Mouse (Mus musculus): ENCODE data around the gene 2010111I01Rik.

Gene 2010111I01Rik

GRCm38 (mm10) chr13:63112598-63113372, 148.1 kb downstream of the 2010111I01Rik start:
- no peak for DNase-seq (ENCODE audit: low spot score)

- DNase-seq (ENCODE audit: low spot score) = peak; percentile 50
Observed at GRCm38 (mm10) chr13:63113881-63114301, 149.2 kb downstream of the 2010111I01Rik start.

DNA sequence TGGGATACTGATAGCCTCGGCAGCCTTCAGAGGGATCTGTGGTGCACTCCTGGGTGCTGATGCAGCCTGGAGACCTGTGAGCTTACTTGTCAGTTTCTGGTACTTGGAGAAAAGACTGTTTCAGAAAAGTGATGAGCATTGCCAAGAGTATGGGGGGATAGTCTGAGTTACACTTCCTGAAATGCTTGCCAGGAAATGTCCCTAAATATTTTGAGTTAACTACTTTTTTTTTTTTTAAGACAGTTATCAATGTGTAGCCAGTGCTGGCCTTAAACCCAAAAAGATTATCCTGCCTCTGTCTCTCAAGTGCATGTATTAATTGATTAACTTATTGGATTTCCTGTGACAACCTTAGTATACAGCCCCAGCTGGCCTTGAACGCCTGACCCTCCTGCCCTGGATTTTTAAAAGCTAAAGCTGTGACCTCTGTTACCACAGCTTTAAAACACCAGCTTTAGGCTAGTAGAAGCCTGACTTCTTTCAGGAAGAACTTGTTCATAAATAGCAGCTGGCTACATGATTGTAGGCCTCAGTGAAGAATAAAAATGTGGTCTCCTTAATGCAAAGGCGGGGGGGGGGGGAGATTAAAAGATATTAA, 150.6 kb downstream of the 2010111I01Rik start:
- DNase-seq (ENCODE audit: low spot score) = no peak

- DNase-seq (ENCODE audit: low spot score) = peak; percentile 37
Observed at GRCm38 (mm10) chr13:63117495-63118184, 152.9 kb downstream of the 2010111I01Rik start.

GRCm38 (mm10) chr13:63118682-63119081, 154.0 kb downstream of the 2010111I01Rik start:
- no peak for DNase-seq (ENCODE audit: low spot score)

DNA sequence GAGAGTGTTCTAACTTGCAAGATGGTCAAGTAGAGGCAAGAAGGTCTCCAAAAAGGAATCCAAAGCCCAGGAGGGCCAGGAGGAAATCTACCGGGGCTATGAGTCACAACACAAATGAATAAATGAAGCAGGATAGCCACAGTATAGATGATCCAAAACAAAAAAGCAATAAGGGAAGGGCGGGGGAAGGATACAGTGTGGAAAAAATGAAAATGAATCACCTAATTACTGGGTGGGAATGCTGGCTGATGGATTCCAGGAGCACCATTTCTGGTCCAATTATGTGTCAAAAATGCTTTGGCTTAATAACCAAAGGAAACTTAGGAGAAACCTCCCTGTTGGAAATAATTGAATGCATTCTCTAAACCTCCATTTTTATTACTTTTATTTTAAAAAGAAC, 155.6 kb downstream of the 2010111I01Rik start:
- DNase-seq (ENCODE audit: low spot score) = no peak

- no peak for DNase-seq (ENCODE audit: low spot score)
Observed at GRCm38 (mm10) chr13:63121747-63122146, 157.1 kb downstream of the 2010111I01Rik start.

DNA sequence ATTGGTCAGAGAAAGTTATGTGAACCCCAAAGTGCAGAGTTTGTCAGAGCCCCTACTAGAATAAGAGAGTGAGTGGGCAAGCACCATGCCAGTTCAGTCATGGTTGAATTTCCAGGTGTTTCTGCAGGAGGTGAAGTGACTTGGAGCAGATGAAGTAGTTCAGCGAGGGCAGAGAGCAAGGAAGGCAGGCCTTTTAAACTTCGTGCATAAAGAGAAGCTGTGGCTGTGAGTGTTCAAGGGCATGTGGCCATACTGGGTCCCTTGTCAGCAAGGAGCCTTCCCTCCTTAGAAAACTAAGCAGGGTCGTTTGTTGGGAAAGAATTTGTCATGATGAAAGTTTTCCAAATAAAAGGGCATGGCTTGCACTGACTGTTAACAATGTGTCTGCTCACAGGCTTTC, 161.5 kb downstream of the 2010111I01Rik start:
- no peak for DNase-seq (ENCODE audit: low spot score)

DNA sequence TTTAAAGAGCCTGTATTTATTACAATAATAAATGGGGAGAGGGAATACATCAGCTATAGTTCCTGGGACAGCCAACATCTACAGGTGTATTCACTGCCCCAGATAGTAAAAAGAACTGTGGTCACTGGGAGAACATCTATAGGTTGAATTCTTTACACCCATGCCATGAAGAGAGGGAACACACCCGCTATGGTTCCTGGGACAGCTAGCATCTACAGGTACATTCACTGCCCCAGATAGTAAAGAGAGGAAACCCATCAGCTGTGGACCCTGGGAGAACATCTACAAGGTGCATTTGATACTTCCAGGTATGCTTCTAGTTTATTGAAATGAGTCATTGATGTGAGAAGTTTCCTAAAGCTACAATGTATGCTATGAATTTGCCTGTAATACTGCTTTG, 162.8 kb downstream of the 2010111I01Rik start:
- no peak for DNase-seq (ENCODE audit: low spot score)

DNA sequence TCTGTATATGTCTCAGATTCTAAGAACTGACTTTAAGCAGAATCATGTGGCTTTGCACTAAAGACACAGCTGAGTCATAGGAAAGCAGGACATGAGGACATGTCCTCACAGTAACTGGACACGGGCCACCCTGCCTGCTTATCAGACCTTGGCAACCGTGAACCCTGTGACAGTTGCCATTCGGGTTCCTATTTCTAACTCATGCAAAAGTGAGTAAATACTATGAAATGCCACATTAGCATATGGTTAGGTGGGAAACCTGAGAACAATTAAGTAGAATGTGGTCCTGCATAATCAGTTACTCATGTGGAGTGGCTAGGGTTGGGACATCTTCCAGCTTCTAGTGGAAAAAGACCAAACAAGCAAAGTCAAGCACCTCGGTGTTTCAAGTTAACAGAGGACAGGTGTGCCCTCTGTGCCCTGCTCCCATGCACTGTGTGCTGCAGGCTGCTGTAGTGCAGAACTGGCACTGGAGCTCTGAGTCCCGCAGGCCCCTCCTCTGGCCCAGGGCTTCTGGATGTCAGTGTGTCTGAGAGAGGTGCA, 170.3 kb downstream of the 2010111I01Rik start:
- peak; percentile 56 for DNase-seq (ENCODE audit: low spot score)

DNA sequence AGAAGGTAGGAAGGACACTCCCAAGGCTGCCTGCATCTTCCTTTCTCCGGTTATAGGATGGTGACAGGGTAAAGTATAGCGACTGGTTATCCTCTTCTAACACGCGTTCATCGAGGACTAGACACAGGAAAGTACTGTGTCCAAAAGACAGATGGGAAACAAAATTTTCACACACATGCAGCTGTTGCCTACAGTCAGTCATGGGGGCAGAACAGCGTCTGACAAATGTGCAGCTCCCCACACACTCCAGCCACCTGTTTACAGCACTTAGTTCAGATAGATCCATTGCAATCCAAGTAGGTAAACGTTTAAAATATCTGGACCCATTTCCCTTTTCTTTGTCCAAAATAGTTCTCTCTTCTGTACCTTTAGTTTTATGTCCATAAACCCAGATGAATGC, 171.3 kb downstream of the 2010111I01Rik start:
- no peak for DNase-seq (ENCODE audit: low spot score)

DNA sequence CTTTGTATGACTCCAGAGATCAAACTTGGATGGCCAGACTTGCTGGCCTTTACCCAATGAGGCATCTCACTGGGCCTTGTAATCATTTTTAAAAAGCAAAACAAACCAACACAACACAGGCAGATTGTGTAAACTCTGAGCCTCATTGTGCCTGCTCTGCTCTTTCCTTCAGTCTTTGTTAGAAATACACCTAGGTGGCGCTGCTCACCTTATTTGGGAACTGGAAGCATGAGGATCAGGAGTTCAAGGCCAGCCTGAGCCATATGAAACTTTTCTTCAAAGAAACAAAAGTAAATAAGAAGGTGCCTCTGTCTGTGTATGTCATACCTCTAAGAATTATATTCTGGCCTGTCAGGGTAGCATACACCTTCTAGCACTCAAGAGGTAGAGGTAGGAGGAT, 172.1 kb downstream of the 2010111I01Rik start:
- no peak for DNase-seq (ENCODE audit: low spot score)

- DNase-seq (ENCODE audit: low spot score) = no peak
Observed at GRCm38 (mm10) chr13:63138376-63139048, 173.8 kb downstream of the 2010111I01Rik start.

DNA sequence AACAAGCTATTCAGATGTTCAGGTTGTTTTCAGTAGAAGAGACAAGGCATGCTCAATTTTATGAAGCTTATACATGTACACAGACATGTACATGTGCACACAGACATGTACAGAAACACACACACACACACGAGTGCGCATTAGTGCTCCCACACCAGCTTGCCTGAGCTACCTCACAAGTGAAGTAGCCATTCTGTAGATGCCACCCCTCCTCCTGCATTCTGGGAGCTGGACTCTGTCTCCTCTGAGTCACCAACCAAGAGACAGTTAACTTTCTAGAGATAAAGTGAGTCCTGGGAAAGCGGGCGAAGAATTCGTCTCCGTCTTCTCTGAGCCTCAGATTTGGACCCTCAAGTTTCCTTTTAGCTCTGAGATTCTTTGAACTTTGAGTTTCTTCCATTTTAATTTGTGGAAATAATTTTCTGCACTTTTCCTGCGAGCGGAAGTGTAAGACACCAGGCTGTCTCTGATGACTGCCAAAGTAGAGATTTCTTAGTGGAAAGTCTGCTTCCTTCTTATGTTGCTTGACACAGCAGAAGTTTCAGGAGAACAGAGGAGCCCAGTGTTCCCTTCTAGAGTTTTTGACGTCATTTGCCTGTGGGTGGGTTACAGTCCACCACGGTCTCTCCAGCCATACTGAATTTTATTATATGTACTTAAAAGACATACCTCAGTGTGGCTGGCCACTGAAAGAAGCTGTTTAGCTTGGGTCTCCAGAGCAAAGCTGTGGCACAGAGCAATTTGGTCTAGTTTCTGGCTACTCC, 175.0 kb downstream of the 2010111I01Rik start:
- no peak for DNase-seq (ENCODE audit: low spot score)

- DNase-seq (ENCODE audit: low spot score) = peak; percentile 40
Observed at GRCm38 (mm10) chr13:63140784-63141183, 176.1 kb downstream of the 2010111I01Rik start.

DNA sequence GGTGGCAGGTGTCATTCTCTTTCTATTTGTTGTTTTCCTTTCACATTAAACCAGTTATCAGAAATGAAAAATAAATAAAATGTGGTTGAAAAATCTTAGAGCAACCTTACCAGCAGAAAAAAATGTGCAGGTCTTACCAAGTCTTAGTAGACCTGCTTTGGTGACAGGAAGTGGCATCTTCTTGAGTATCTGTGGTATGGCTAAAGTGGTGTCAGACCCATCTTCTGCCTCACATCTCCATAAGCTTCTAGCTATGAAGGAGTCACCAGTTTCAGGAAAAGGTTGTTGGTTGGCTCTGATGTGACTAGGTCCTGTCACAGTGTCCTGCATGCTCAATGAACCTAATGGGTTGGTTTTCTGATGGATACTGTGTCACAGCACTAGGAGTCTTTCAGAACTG, 176.6 kb downstream of the 2010111I01Rik start:
- DNase-seq (ENCODE audit: low spot score) = no peak

DNA sequence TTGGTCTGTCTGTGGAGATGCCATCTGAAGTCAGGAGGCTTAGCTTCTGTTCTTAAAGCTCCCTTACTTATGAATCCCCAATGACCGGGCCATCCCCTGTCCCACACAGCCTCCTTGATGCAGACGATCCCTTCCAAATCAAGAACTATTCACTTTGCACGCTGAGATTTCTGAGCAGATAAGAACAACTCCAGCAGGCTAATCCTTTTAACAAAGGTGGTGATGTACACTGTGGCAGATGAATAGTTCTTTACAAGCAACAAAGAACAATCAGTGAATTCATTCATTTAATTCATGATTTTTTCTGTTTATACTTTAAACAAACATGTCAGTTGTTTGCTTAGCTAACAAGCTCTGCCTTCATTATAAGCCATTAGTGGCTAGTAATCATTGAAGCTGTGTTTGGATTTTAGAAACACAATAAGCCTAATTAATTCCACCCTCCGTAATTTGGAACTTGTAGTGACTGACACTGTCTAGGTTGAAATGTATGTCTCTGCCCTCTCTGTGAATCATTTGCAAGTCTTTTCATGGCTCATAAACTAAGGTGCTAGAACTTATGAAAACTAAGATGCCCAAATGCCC, 182.0 kb downstream of the 2010111I01Rik start:
- DNase-seq (ENCODE audit: low spot score) = no peak

GRCm38 (mm10) chr13:63148157-63148556, 183.5 kb downstream of the 2010111I01Rik start:
- no peak for DNase-seq (ENCODE audit: low spot score)

DNA sequence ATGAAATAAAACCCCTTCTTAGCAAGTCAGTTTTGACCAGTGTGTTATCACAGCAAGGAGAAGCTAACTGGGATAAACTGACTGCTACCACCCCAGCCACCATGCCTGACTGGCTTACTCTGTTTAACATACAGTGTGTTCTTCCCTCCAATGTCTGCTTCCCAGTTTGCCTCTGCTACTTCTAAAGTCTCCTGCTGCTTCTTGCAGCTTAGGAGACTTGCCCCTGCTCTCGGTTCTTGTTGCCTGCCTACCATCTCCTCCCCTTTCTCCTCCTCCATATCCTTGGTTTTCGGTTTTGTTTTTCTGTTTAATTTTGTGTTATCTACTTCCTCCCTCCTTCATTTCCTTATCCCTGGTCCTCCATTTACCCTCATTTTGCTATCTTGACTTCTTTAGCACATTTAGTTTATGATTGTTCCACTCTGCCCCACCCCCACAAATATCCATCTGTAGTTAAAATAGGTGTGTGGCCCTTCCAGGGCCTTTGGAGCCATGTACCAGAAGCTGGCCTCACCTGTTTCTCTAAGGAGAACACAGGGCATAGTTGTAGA, 185.9 kb downstream of the 2010111I01Rik start:
- DNase-seq (ENCODE audit: low spot score) = no peak

DNA sequence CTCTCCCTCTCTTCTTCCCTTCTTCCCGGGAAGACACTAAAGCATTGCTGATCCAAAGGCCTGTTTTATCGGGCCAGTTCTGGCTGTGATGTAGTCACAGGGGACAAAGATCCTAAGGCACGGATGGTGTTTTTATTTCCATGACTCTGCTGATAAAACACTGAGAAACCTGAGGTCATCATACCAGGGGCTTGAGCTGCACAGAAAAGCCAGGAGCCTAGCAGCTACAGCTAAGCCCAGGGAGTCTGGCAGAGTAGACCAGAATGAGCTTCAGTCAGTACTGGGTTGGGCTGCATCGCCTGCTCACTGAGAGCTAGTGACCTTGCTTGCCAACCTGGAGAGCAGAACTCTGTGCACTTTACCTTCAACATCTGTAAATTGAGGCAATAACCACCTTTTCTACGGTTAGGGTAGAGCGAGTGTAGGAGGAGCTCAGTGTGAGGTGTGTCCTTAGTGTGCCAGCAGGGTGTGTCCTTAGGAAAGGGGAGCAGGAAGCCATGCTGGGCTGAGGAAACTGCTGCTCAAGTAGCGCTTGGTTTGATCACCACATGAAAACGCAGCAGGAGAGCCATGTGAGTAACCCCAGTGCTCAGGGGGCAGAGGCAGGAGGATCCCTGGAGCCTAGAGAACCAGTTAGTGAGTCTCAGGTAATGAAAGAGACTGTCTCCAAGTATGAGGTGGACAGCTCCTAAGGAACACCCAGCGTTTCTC, 186.5 kb downstream of the 2010111I01Rik start:
- no peak for DNase-seq (ENCODE audit: low spot score)
